Mouse (Mus musculus) forebrain, embryonic 11.5 days (tissue): ENCODE measurements around the gene Podxl2. TPM values are rescaled to one million over a fixed set of nuclear protein-coding genes. Genes with fewer than 3 reads are reported as not detected.

Experiments
- ATAC-seq: fragments of 200-750 bp; cut with Nextera tagmentation; replicated peaks from 2 replicates; pipeline ENCODE4 v1.8.0; 2017; ENCODE audit warnings: moderate TSS enrichment; ENCODE audit not compliant: low FRiP score
- DNase-seq: peaks from one replicate; pipeline ENCODE4 v3.0.0-alpha.2; 2017; ENCODE audit warnings: low spot score
- H3K27ac ChIP-seq: fragments of 300-500 bp; sonication (generic); 2 replicates; pipeline ENCODE4 v1.5.1; 2014; ENCODE audit warnings: low read depth, low read length
- H3K27me3 ChIP-seq: fragments of 300-500 bp; sonication (generic); 2 replicates; pipeline ENCODE4 v1.6.1; 2014; ENCODE audit warnings: mild to moderate bottlenecking, low read length, mixed read lengths; ENCODE audit not compliant: control insufficient read depth, insufficient read depth
- H3K36me3 ChIP-seq: fragments of 300-500 bp; sonication (generic); 2 replicates; pipeline ENCODE4 v1.6.1; 2014; ENCODE audit warnings: mild to moderate bottlenecking, low read length, moderate library complexity, mixed read lengths; ENCODE audit not compliant: control insufficient read depth, insufficient read depth
- H3K4me1 ChIP-seq: fragments of 300-500 bp; sonication (generic); replicated peaks from 2 replicates; pipeline ENCODE4 v1.6.1; 2014; ENCODE audit warnings: low read length, mixed read lengths; ENCODE audit not compliant: control insufficient read depth, insufficient read depth
- H3K4me2 ChIP-seq: fragments of 300-500 bp; sonication (generic); 2 replicates; pipeline ENCODE4 v1.6.1; 2014; ENCODE audit warnings: low read depth, mild to moderate bottlenecking, low read length, moderate library complexity, mixed read lengths; ENCODE audit not compliant: severe bottlenecking
- H3K4me3 ChIP-seq: fragments of 300-500 bp; sonication (generic); 2 replicates; pipeline ENCODE4 v1.5.1; 2014; ENCODE audit warnings: low read depth, low read length
- H3K9ac ChIP-seq: fragments of 300-500 bp; sonication (generic); 2 replicates; pipeline ENCODE4 v1.6.1; 2014; ENCODE audit warnings: low read length
- H3K9me3 ChIP-seq: fragments of 300-500 bp; sonication (generic); 2 replicates; pipeline ENCODE4 v1.6.1; 2016; ENCODE audit warnings: low read length, mixed read lengths; ENCODE audit not compliant: control insufficient read depth
- WGBS: fragments of 180-500 bp; shearing (Covaris S2); extraction: QIAGEN DNeasy Blood & Tissue Kit; methylation state at CpG from one replicate; pipeline ENCODE4 v1.1.7; 2014; 5-methylcytosine and 5-hydroxymethylcytosine counted together
- polyA plus RNA-seq: library from polyadenylated mRNA; unstranded; fragments of >200 nt; fragmentation: Nextera tagmentation; extraction: Ambion mirVana; gene quantifications from 2 replicates; pipeline ENCODE4 v1.2.1, GENCODE M21; 2014

Gene Podxl2
- polyA plus RNA-seq, 1 experiment from 2014 or later: 109 TPM

GRCm38 (mm10) chr6:88849270-88849669, 25.6 kb downstream of the Podxl2 start:
- Histone ChIP-seq H3K27me3 (no peaks in the 10 kb centered on the region), H3K4me3 (no peak overlapping the region), H3K27ac (no peak overlapping the region), H3K4me1 (no peaks in the 10 kb centered on the region), H3K9ac (no peak overlapping the region), H3K9me3 (no peaks in the 10 kb centered on the region), H3K36me3 (no peaks in the 10 kb centered on the region; the same call in 1 of the 2 replicates), H3K4me2 (no peak overlapping the region)
- 47% methylated on average over 4 of the region's 4 CpGs for WGBS
- peak; percentile 36; the same call in 1 of the 2 replicates for ATAC-seq
- no peak for DNase-seq

GRCm38 (mm10) chr6:88847571-88847970, 27.3 kb downstream of the Podxl2 start:
- H3K9me3 ChIP-seq: no peaks in the 10 kb centered on the region
- H3K4me3 ChIP-seq: no peak overlapping the region
- ATAC-seq (no peak), DNase-seq (no peak)
- no peak overlapping the region for H3K9ac ChIP-seq
- peaks cover 3% of the 10 kb centered on the region; the same call in 1 of the 2 replicates for H3K4me1 ChIP-seq
- H3K27me3 ChIP-seq: no peaks in the 10 kb centered on the region
- no peaks in the 10 kb centered on the region for H3K36me3 ChIP-seq
- H3K27ac ChIP-seq: no peak overlapping the region
- no peak overlapping the region for H3K4me2 ChIP-seq
- 78% methylated on average over 2 of the region's 2 CpGs for WGBS

- H3K9ac ChIP-seq: no peak overlapping the region
- DNase-seq: no peak
- no peaks in the 10 kb centered on the region for H3K27me3 ChIP-seq
- ATAC-seq: no peak
- H3K4me1 ChIP-seq: peaks cover 9% of the 10 kb centered on the region
- no peaks in the 10 kb centered on the region for H3K9me3 ChIP-seq
- no peak overlapping the region for H3K4me3 ChIP-seq
- no peak overlapping the region for H3K27ac ChIP-seq
- no peak overlapping the region for H3K4me2 ChIP-seq
- no peaks in the 10 kb centered on the region for H3K36me3 ChIP-seq
- 85% methylated on average over 7 of the region's 7 CpGs for WGBS
These were observed 29.8 kb downstream of the Podxl2 start for GRCm38 (mm10) chr6:88844901-88845565.

GRCm38 (mm10) chr6:88843781-88844725, 30.8 kb downstream of the Podxl2 start:
- Histone ChIP-seq H3K4me2 (no peak overlapping the region), H3K27ac (no peak overlapping the region), H3K27me3 (no peaks in the 10 kb centered on the region), H3K4me1 (peaks cover 9% of the 10 kb centered on the region), H3K36me3 (no peaks in the 10 kb centered on the region), H3K4me3 (no peak overlapping the region), H3K9ac (no peak overlapping the region), H3K9me3 (no peaks in the 10 kb centered on the region)
- no peak for DNase-seq
- 79% methylated on average over 9 of the region's 9 CpGs for WGBS
- ATAC-seq: no peak

DNA sequence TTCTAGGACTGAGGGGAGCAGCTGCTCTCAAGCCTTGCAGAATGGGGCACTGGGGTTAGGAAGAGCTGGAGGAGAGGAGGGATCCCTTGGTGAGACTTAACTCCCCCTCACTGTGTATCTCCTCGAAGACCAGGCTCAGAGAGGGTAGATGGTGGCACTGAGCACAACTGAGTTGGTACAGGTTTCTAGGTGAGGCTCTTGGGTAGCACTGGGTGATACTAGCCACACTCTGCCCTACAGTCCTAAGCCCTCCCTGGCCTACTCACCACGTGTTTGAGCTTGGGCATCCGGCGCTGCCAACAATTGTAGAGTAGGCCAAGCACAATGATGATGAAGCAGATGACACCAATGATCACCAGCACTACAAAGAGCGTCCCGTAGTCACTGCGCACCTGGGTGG, 31.6 kb downstream of the Podxl2 start:
- DNase-seq (no peak), ATAC-seq (no peak)
- no peak overlapping the region; the same call in 1 of the 2 replicates for H3K9ac ChIP-seq
- H3K4me1 ChIP-seq: peaks cover 9% of the 10 kb centered on the region
- peak overlapping the region; percentile 73 for H3K4me2 ChIP-seq
- H3K9me3 ChIP-seq: no peaks in the 10 kb centered on the region
- H3K4me3 ChIP-seq: peak overlapping the region; percentile 62; the same call in 1 of the 2 replicates
- H3K36me3 ChIP-seq: no peaks in the 10 kb centered on the region
- no peaks in the 10 kb centered on the region for H3K27me3 ChIP-seq
- 69% methylated on average over 7 of the region's 7 CpGs for whole genome bisulfite sequencing
- H3K27ac ChIP-seq: no peak overlapping the region

GRCm38 (mm10) chr6:88842731-88843151, 32.1 kb downstream of the Podxl2 start:
- DNase-seq (no peak), ATAC-seq (no peak; the same call in 1 of the 2 replicates)
- peak overlapping the region; percentile 53 for H3K27ac ChIP-seq
- no peaks in the 10 kb centered on the region for H3K9me3 ChIP-seq
- H3K36me3 ChIP-seq: no peaks in the 10 kb centered on the region
- no peaks in the 10 kb centered on the region for H3K27me3 ChIP-seq
- WGBS: under 1% methylated on average over 27 of the region's 32 CpGs
- peak overlapping the region; percentile 72 for H3K9ac ChIP-seq
- H3K4me3 ChIP-seq: peak overlapping the region; percentile 62
- peak overlapping the region; percentile 73 for H3K4me2 ChIP-seq
- H3K4me1 ChIP-seq: peaks cover 9% of the 10 kb centered on the region

- peak; percentile 97 for ATAC-seq
- peak within 1 kb of the TSS; percentile 62 for H3K4me3 ChIP-seq
- no peaks in the 10 kb centered on the region for H3K9me3 ChIP-seq
- WGBS: under 1% methylated on average over 72 of the region's 72 CpGs
- no peaks in the 10 kb centered on the region for H3K27me3 ChIP-seq
- H3K4me2 ChIP-seq: peak within 1 kb of the TSS; percentile 73
- peak within 1 kb of the TSS; percentile 72 for H3K9ac ChIP-seq
- H3K36me3 ChIP-seq: no peaks in the 10 kb centered on the region
- peaks cover 9% of the 10 kb centered on the region for H3K4me1 ChIP-seq
- H3K27ac ChIP-seq: peak within 1 kb of the TSS; percentile 53
- DNase-seq: peak; percentile 99
These were observed 32.8 kb downstream of the Podxl2 start, which contains the start of gene Abtb1 for GRCm38 (mm10) chr6:88841781-88842689. Gene Abtb1 (minus strand): TSS chr6:88841984.

DNA sequence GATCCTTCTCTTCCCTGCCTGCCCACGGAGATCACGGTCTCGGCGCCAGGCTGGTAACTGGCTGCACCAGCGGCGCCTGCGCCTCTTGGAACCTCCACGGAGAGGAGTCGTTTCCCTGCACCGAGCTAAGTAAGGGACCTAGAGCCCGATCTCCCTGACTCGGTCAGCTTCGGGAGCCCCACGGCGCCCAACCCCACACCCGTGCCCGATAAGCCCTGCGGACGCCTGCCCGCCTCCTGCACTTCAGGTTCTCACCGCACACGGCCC, 33.4 kb downstream of the Podxl2 start:
- H3K9ac ChIP-seq: peak overlapping the region; percentile 60
- no peaks in the 10 kb centered on the region for H3K27me3 ChIP-seq
- peak overlapping the region; percentile 73 for H3K4me2 ChIP-seq
- peak overlapping the region; percentile 53; the same call in 1 of the 2 replicates for H3K27ac ChIP-seq
- H3K4me1 ChIP-seq: peaks cover 9% of the 10 kb centered on the region
- peak overlapping the region; percentile 62 for H3K4me3 ChIP-seq
- WGBS: under 1% methylated on average over 22 of the region's 22 CpGs
- DNase-seq: no peak
- peak; percentile 42; the same call in 1 of the 2 replicates for ATAC-seq
- no peaks in the 10 kb centered on the region for H3K36me3 ChIP-seq
- no peaks in the 10 kb centered on the region for H3K9me3 ChIP-seq
